Mouse (Mus musculus) ES-Bruce4 (cell line): ENCODE results near the gene Klhdc10.

Experiments used
- CTCF ChIP-seq: IDR thresholded peaks from one replicate; pipeline ENCODE4 v1.8.1; 2011; ENCODE audit warnings: low read depth, low read length
- POLR2A ChIP-seq: IDR thresholded peaks from one replicate; pipeline ENCODE4 v1.8.1; 2011; ENCODE audit warnings: low read length; ENCODE audit not compliant: insufficient read depth

DNA sequence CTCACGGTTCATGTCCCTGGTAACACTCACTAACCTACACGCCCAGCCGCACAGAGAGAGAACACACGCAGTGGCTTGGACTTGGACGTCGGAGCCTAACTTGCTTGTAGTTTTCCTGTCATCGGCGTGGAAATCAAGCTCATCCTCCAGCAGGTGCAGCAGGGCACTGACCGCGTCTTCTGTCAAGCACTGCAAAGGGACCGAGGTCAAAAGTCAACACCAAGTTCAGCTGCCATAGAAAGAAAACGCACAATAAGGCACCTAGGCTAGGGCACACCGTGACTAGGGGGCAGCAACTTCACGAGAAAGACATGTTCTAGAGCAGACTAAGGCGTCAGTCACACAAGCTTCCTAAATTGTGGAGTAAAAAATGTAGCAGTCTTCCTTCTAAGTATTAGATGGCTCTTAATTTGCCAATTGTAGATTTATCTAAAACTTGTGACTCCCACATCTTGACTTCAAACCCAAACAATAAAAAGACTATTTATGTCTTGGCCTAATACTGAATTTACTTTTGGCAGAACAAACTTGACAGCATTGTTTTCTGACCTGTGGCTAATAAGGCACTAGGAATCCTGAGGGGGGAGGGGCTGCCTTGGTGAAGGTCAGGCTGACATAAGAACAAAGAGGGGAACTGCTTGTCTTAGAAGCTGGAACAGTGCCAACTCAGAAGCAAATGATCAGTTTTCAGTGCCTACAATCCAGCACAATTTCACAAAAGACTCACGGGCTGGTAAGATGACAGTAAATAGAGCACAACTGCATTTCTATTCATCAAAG lies 26.7 kb upstream of the Klhdc10 start:
- TF ChIP-seq POLR2A (no peak), CTCF (no peak)
